Mouse (Mus musculus): ENCODE measurements around the gene Spire2.
"Not testable (repeated sequence)": the region's sequence is repeated elsewhere in the genome, so short reads cannot be mapped to it uniquely, and the experiment has no call there.

The Spire2 gene

GRCm38 (mm10) chr8:123332262-123333090 is at the start of gene Spire2:
Spire2 (plus strand) TSS chr8:123332713.
- in situ Hi-C loops (cut with MboI; ENCODE audit: low sequenced_read_pairs), result no loop called here

- in situ Hi-C loops (cut with MboI; ENCODE audit: low sequenced_read_pairs), result not testable (repeated sequence)
Observed at GRCm38 (mm10) chr8:123282994-123283393, 49.5 kb upstream of the Spire2 start.

- in situ Hi-C loops (cut with MboI; ENCODE audit: low sequenced_read_pairs), result no loop called here
Observed at GRCm38 (mm10) chr8:123283991-123284390, 48.5 kb upstream of the Spire2 start.

- in situ Hi-C loops (cut with MboI; ENCODE audit: low sequenced_read_pairs), result no loop called here
Observed at GRCm38 (mm10) chr8:123284493-123284892, 48.0 kb upstream of the Spire2 start.

- in situ Hi-C loops (cut with MboI; ENCODE audit: low sequenced_read_pairs), result no loop called here
Observed at GRCm38 (mm10) chr8:123287362-123287761, 45.2 kb upstream of the Spire2 start.

- in situ Hi-C loops (cut with MboI; ENCODE audit: low sequenced_read_pairs), result no loop called here
Observed at GRCm38 (mm10) chr8:123290166-123290565, 42.3 kb upstream of the Spire2 start.

- in situ Hi-C loops (cut with MboI; ENCODE audit: low sequenced_read_pairs), result no loop called here
Observed at GRCm38 (mm10) chr8:123290679-123291078, 41.8 kb upstream of the Spire2 start.

GRCm38 (mm10) chr8:123291716-123292115 is 40.8 kb upstream of the Spire2 start:
- in situ Hi-C loops (cut with MboI; ENCODE audit: low sequenced_read_pairs), result no loop called here

GRCm38 (mm10) chr8:123292281-123292680 is 40.2 kb upstream of the Spire2 start:
- in situ Hi-C loops (cut with MboI; ENCODE audit: low sequenced_read_pairs), result no loop called here

- in situ Hi-C loops (cut with MboI; ENCODE audit: low sequenced_read_pairs), result no loop called here
Observed at GRCm38 (mm10) chr8:123292785-123293184, 39.7 kb upstream of the Spire2 start.

GRCm38 (mm10) chr8:123298301-123298700 is 34.2 kb upstream of the Spire2 start:
- in situ Hi-C loops (cut with MboI; ENCODE audit: low sequenced_read_pairs), result no loop called here

GRCm38 (mm10) chr8:123308738-123309137 is 23.8 kb upstream of the Spire2 start:
- in situ Hi-C loops (cut with MboI; ENCODE audit: low sequenced_read_pairs), result no loop called here

- in situ Hi-C loops (cut with MboI; ENCODE audit: low sequenced_read_pairs), result no loop called here
Observed at GRCm38 (mm10) chr8:123317781-123318466, 14.6 kb upstream of the Spire2 start.

- in situ Hi-C loops (cut with MboI; ENCODE audit: low sequenced_read_pairs), result no loop called here
Observed at GRCm38 (mm10) chr8:123318467-123318911, 14.0 kb upstream of the Spire2 start, which contains the start of gene Fanca. Fanca (minus strand) TSS chr8:123318576.

- in situ Hi-C loops (cut with MboI; ENCODE audit: low sequenced_read_pairs), result no loop called here
Observed at GRCm38 (mm10) chr8:123319522-123320164, 12.9 kb upstream of the Spire2 start.

GRCm38 (mm10) chr8:123328552-123328951 is 4.0 kb upstream of the Spire2 start:
- in situ Hi-C loops (cut with MboI; ENCODE audit: low sequenced_read_pairs), result no loop called here

GRCm38 (mm10) chr8:123329350-123329749 is 3.2 kb upstream of the Spire2 start:
- in situ Hi-C loops (cut with MboI; ENCODE audit: low sequenced_read_pairs), result no loop called here

- in situ Hi-C loops (cut with MboI; ENCODE audit: low sequenced_read_pairs), result no loop called here
Observed at GRCm38 (mm10) chr8:123329961-123330360, 2.6 kb upstream of the Spire2 start.

GRCm38 (mm10) chr8:123330701-123331100 is 1.8 kb upstream of the Spire2 start:
- in situ Hi-C loops (cut with MboI; ENCODE audit: low sequenced_read_pairs), result no loop called here

GRCm38 (mm10) chr8:123331301-123331700 is 1.2 kb upstream of the Spire2 start:
- in situ Hi-C loops (cut with MboI; ENCODE audit: low sequenced_read_pairs), result no loop called here

GRCm38 (mm10) chr8:123331810-123332209 is 703 bp upstream of the Spire2 start:
- in situ Hi-C loops (cut with MboI; ENCODE audit: low sequenced_read_pairs), result no loop called here

All from CH12F3 (cell line).